Mouse (Mus musculus) lung, postnatal 0 days (tissue): ENCODE measurements at regions not wholly inside any gene's neighbourhood (a gene's known extent, or its start where the extent isn't known, plus 50 kb on each side); places are given as distances from the start of the nearest gene placed in this dataset.

Experiments
- CTCF ChIP-seq: IDR thresholded peaks from 2 replicates; pipeline ENCODE4 v1.5.1; 2016; ENCODE audit warnings: antibody characterized with exemption, mild to moderate bottlenecking
- EP300 ChIP-seq: IDR thresholded peaks from 2 replicates; pipeline ENCODE4 v1.6.1; 2016; ENCODE audit warnings: antibody characterized with exemption, mild to moderate bottlenecking, control low read depth

GRCm38 (mm10) chr7:37874382-37874781, 100.9 kb upstream of the Zfp536 start:
- TF ChIP-seq CTCF (no peak), EP300 (no peak)
